Mouse (Mus musculus) gastrocnemius, postnatal 36 days (tissue): ENCODE measurements around the gene Olfr395. TPM values are rescaled to one million over a fixed set of nuclear protein-coding genes. Genes with fewer than 3 reads are reported as not detected.
"Not testable (repeated sequence)": the region's sequence is repeated elsewhere in the genome, so short reads cannot be mapped to it uniquely, and the experiment has no call there.

Source experiments
- DNase-seq, 2 experiments: peaks; one replicate each; pipeline ENCODE4 v3.0.0; 2022
- intact Hi-C: fragments of 180-260 bp; cut with DNase I; formaldehyde crosslinking; loops from one replicate; pipeline ENCODE4 v1.15.1; 2025
- long read RNA-seq, 2 experiments: library from polyadenylated mRNA; stranded (forward); transcript quantifications; one replicate each; pipeline ENCODE4 v2.0.0; 2021
- total RNA-seq, 2 experiments: library from RNA; stranded (reverse); gene quantifications; 2 replicates each; pipeline ENCODE4 v1.2.3; 2021

Olfr395 gene
- not detected for total RNA-seq
- long read RNA-seq, experiment 1 = 0 reads
- long read RNA-seq, experiment 2 = 0 reads

GRCm38 (mm10) chr11:73909199-73909598 lies at the start of gene Olfr395:
Gene Olfr395, minus strand, starts transcription at chr11:73909299.
- DNase-seq, intact Hi-C loops: not testable (repeated sequence)

GRCm38 (mm10) chr11:73936377-73936776 lies 27.3 kb upstream of the Olfr395 start, which contains the start of gene Olfr23:
Gene Olfr23, plus strand, starts transcription at chr11:73936677.
- DNase-seq = no peak
- intact Hi-C loops = no loop called here

GRCm38 (mm10) chr11:73890671-73891070 lies 18.4 kb downstream of the Olfr395 start, which contains the start of gene Olfr394:
Gene Olfr394, minus strand, starts transcription at chr11:73890771.
- no peak for DNase-seq
- intact Hi-C loops = no loop called here

Other genes with a start within 250 kb of the Olfr395 start
- not detected for gene Zfp735, start 220.5 kb downstream of the Olfr395 start, total RNA-seq
- not detected for gene Olfr389, start 128.6 kb downstream of the Olfr395 start, total RNA-seq
- gene Olfr390, start 126.3 kb downstream of the Olfr395 start, total RNA-seq = not detected
- gene Olfr391-ps, start 106.2 kb downstream of the Olfr395 start, total RNA-seq = not detected
- gene Olfr392, start 92.2 kb downstream of the Olfr395 start, total RNA-seq = not detected
- gene Olfr393, start 57.8 kb downstream of the Olfr395 start, total RNA-seq = not detected
- not detected for gene Olfr394, start 18.5 kb downstream of the Olfr395 start, total RNA-seq
- not detected for gene Olfr23, start 27.4 kb upstream of the Olfr395 start, total RNA-seq
- gene Olfr397, start 51.5 kb upstream of the Olfr395 start, total RNA-seq = not detected
- not detected for gene Olfr398, start 81.1 kb upstream of the Olfr395 start, total RNA-seq
- gene Olfr139, start 147.3 kb upstream of the Olfr395 start, total RNA-seq = not detected
- not detected for gene Olfr399, start 147.3 kb upstream of the Olfr395 start, total RNA-seq
- not detected for gene Zfp616, start 160.7 kb upstream of the Olfr395 start, total RNA-seq
- gene Olfr401, start 204.4 kb upstream of the Olfr395 start, total RNA-seq = not detected
- gene Olfr402, start 244.2 kb upstream of the Olfr395 start, total RNA-seq = not detected